Mouse (Mus musculus) limb, embryonic 14.5 days (tissue): ENCODE measurements around the gene Ptpra. TPM values are rescaled to one million over a fixed set of nuclear protein-coding genes. Genes with fewer than 3 reads are reported as not detected.
"Not testable (repeated sequence)": the region's sequence is repeated elsewhere in the genome, so short reads cannot be mapped to it uniquely, and the experiment has no call there.

Experiments
- ATAC-seq: fragments of 200-750 bp; cut with Nextera tagmentation; 2 replicates; pipeline ENCODE4 v1.8.0; 2017; ENCODE audit warnings: low read depth, moderate number of reproducible peaks, moderate TSS enrichment; ENCODE audit not compliant: low FRiP score
- DNase-seq: peaks from one replicate; pipeline ENCODE4 v3.0.0-alpha.2; 2015; ENCODE audit warnings: low spot score
- H3K27ac ChIP-seq: fragments of 300-500 bp; sonication (generic); replicated peaks from 2 replicates; pipeline ENCODE4 v1.5.1; 2014; ENCODE audit warnings: low read depth, mild to moderate bottlenecking, low read length, moderate library complexity, mixed read lengths
- H3K27me3 ChIP-seq: fragments of 300-500 bp; sonication (generic); 2 replicates; pipeline ENCODE4 v1.6.1; 2014; ENCODE audit warnings: low read length, mixed read lengths; ENCODE audit not compliant: control insufficient read depth, insufficient read depth
- H3K36me3 ChIP-seq: fragments of 300-500 bp; sonication (generic); 2 replicates; pipeline ENCODE4 v1.6.1; 2014; ENCODE audit warnings: mild to moderate bottlenecking, low read length, moderate library complexity, mixed read lengths; ENCODE audit not compliant: control insufficient read depth, insufficient read depth
- H3K4me1 ChIP-seq: fragments of 300-500 bp; sonication (generic); 2 replicates; pipeline ENCODE4 v1.6.1; 2014; ENCODE audit warnings: antibody characterized with exemption, low read length, mixed read lengths; ENCODE audit not compliant: control insufficient read depth, insufficient read depth
- H3K4me2 ChIP-seq: fragments of 300-500 bp; sonication (generic); replicated peaks from 2 replicates; pipeline ENCODE4 v1.6.1; 2014; ENCODE audit warnings: low read depth, mild to moderate bottlenecking, low read length, moderate library complexity; ENCODE audit not compliant: severe bottlenecking
- H3K4me3 ChIP-seq: fragments of 300-500 bp; sonication (generic); replicated peaks from 2 replicates; pipeline ENCODE4 v1.5.1; 2014; ENCODE audit warnings: low read length
- H3K9ac ChIP-seq: fragments of 300-500 bp; sonication (generic); 2 replicates; pipeline ENCODE4 v1.6.1; 2014; ENCODE audit warnings: mild to moderate bottlenecking, low read depth, low read length, moderate library complexity; ENCODE audit not compliant: severe bottlenecking
- H3K9me3 ChIP-seq: fragments of 300-500 bp; sonication (generic); 2 replicates; pipeline ENCODE4 v1.6.1; 2016; ENCODE audit warnings: low read length; ENCODE audit not compliant: control insufficient read depth
- POLR2A ChIP-seq: fragments of 200-500 bp; IDR thresholded peaks from 2 replicates; pipeline ENCODE4 v1.8.0; 2012; ENCODE audit warnings: inconsistent platforms, mild to moderate bottlenecking, moderate library complexity, borderline replicate concordance; ENCODE audit not compliant: insufficient read depth, insufficient read length; ENCODE audit errors: extremely low read depth
- WGBS: fragments of 180-500 bp; shearing (Covaris S2); extraction: QIAGEN DNeasy Blood & Tissue Kit; methylation state at CpG from one replicate; pipeline ENCODE4 v1.1.7; 2014; 5-methylcytosine and 5-hydroxymethylcytosine counted together
- polyA plus RNA-seq, 2 experiments: library from polyadenylated mRNA; depleted of rRNA in 1 of 2; stranded (reverse) in 1 of 2; unstranded in 1 of 2; fragments of >200 nt; fragmentation: Nextera tagmentation in 1 of 2; extraction: Ambion mirVana in 1 of 2; gene quantifications; 2 replicates each; pipeline versions ENCODE4 v1.2.1 to v1.2.3; 2012 to 2014

Ptpra gene
- polyA plus RNA-seq, 2 experiments = 94.9 to 118 TPM

DNA sequence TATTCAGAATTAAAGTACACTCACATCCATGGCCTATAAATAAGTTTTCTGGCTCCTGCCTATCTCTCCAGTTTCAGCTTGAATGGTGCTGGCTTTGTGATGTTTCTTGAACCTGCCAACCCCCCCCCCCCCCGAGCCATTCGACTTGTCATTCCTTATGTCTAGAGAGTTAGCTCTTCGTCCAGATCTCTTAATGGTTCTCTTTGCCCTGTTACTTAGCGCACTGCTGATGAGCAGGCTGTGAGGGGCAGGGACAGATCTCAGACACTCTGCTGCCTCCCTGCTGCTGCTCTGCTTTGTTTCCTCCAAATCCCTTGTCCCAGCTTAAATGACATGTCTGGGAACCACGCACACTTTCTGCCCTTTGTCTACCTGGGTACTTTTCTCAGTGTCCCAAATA is 65.7 kb downstream of the Ptpra start:
- Histone ChIP-seq H3K27me3 (no peaks in the 10 kb centered on the region), H3K9ac (no peak overlapping the region), H3K4me1 (no peaks in the 10 kb centered on the region), H3K4me2 (no peak overlapping the region), H3K27ac (no peak overlapping the region), H3K36me3 (peaks cover 33% of the 10 kb centered on the region), H3K9me3 (no peaks in the 10 kb centered on the region), H3K4me3 (no peak overlapping the region)
- WGBS = 79% methylated on average over 5 of the region's 5 CpGs
- DNase-seq (no peak), ATAC-seq (no peak)
- TF ChIP-seq POLR2A = no peak

- no peak overlapping the region for H3K4me3 ChIP-seq
These were observed 71.8 kb downstream of the Ptpra start for GRCm38 (mm10) chr2:130521927-130522326.

DNA sequence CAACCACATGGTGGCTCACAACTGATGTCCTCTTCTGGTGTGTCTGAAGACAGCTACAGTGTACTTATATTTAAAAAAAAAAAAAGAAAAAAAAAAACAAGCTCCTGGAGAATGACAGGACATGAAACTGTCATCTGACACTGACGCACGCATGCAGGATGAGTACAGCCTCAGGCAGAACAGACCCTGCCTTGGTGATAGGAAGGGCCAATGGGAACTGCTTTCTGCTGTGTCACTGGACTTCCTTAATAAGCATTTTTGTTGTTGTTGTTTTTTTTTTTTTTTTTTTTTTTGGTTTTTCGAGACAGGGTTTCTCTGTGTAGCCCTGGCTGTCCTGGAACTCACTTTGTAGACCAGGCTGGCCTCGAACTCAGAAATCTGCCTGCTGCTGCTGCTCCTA is 75.4 kb downstream of the Ptpra start:
- not testable (repeated sequence) for H3K4me1 ChIP-seq, ATAC-seq, H3K27ac ChIP-seq, H3K9me3 ChIP-seq, H3K4me3 ChIP-seq, H3K9ac ChIP-seq, H3K27me3 ChIP-seq, H3K4me2 ChIP-seq, DNase-seq
- H3K36me3 ChIP-seq = peaks cover 46% of the 10 kb centered on the region
- WGBS = 91% methylated on average over 3 of the region's 4 CpGs

More at GRCm38 (mm10) chr2:130521927-130522326, 71.8 kb downstream of the Ptpra start:
- no peak for ATAC-seq
- Histone ChIP-seq H3K4me2 (no peak overlapping the region), H3K4me1 (no peaks in the 10 kb centered on the region), H3K36me3 (peaks cover 63% of the 10 kb centered on the region), H3K27me3 (no peaks in the 10 kb centered on the region), H3K9ac (no peak overlapping the region), H3K9me3 (no peaks in the 10 kb centered on the region), H3K27ac (no peak overlapping the region)
- no peak for TF ChIP-seq POLR2A
- 98% methylated on average over 2 of the region's 2 CpGs for WGBS
- DNase-seq = no peak

DNA sequence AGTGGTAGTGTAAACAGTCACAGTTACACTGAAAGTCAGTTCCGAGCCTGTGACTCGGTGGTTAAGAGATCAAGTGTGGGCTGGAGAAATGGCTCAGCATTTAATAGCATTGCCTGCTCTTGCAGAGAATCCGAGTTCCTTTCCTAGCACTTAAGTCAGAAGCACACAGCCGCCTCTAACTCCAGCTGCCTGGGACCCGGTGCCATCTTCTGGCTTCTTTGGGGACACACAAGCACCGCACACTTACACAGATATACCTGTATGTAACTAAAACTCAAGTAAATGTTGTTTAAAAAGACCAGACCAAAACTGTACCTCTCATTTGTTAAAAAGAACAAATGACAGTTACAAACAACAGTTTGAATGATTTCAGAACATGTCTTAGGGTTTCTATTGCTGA is 78.4 kb downstream of the Ptpra start:
- no peak for TF ChIP-seq POLR2A
- H3K4me3 ChIP-seq = no peak overlapping the region
- H3K27me3 ChIP-seq = no peaks in the 10 kb centered on the region
- H3K9me3 ChIP-seq = no peaks in the 10 kb centered on the region
- DNase-seq (no peak), ATAC-seq (no peak)
- no peak overlapping the region for H3K27ac ChIP-seq
- no peak overlapping the region for H3K4me2 ChIP-seq
- no peaks in the 10 kb centered on the region for H3K4me1 ChIP-seq
- no peak overlapping the region for H3K9ac ChIP-seq
- peaks cover 50% of the 10 kb centered on the region for H3K36me3 ChIP-seq
- WGBS = 88% methylated on average over 6 of the region's 6 CpGs

DNA sequence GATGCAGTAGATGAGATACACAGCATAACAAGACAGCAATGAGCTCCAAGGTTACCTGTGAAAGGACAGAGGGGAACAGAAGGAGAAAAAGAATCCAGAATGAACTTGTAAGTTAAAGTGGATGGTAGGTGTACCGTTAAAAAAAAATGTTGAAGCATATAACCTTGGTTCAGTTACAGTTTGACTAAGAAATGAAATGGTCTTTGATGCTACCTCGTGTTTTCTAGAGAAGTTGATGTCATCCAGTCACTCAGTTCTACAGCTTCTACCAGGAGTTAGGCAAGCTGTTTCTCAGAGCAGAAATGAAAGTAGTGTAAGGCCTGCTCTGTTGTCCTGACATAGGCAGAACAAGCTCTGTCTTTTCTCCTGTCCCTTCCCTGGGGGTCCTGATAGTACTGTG is 79.2 kb downstream of the Ptpra start:
- Histone ChIP-seq H3K27me3 (no peaks in the 10 kb centered on the region), H3K4me1 (no peaks in the 10 kb centered on the region), H3K9ac (no peak overlapping the region), H3K4me3 (no peak overlapping the region), H3K4me2 (no peak overlapping the region), H3K27ac (no peak overlapping the region), H3K9me3 (no peaks in the 10 kb centered on the region), H3K36me3 (peaks cover 54% of the 10 kb centered on the region)
- no peak for TF ChIP-seq POLR2A
- no peak for ATAC-seq
- 83% methylated on average over 2 of the region's 2 CpGs for WGBS
- no peak for DNase-seq

GRCm38 (mm10) chr2:130529925-130530324 is 79.8 kb downstream of the Ptpra start:
- Histone ChIP-seq H3K27ac (no peak overlapping the region), H3K4me3 (no peak overlapping the region), H3K9ac (no peak overlapping the region), H3K27me3 (no peaks in the 10 kb centered on the region), H3K4me2 (no peak overlapping the region), H3K9me3 (no peaks in the 10 kb centered on the region), H3K4me1 (no peaks in the 10 kb centered on the region), H3K36me3 (peaks cover 54% of the 10 kb centered on the region)
- DNase-seq = no peak
- TF ChIP-seq POLR2A = no peak
- ATAC-seq = no peak
- 92% methylated on average over 7 of the region's 7 CpGs for WGBS
